Mouse (Mus musculus) kidney, adult 8-10 months (tissue): ENCODE results near the gene B230104I21Rik.
A peak's percentile ranks its signal among the peaks of the same experiment; 100 is the strongest.

Experiments
- DNase-seq, 2 experiments: peaks; one replicate each; pipeline ENCODE4 v3.0.0; 2022

The B230104I21Rik gene

GRCm38 (mm10) chr4:154352246-154352645 lies 16.3 kb downstream of the B230104I21Rik start:
- DNase-seq: no peak

- no peak for DNase-seq
These were observed 19.5 kb downstream of the B230104I21Rik start for GRCm38 (mm10) chr4:154355408-154355807.

- no peak for DNase-seq
These were observed 22.4 kb downstream of the B230104I21Rik start for GRCm38 (mm10) chr4:154358370-154358769.

- no peak for DNase-seq
These were observed 22.9 kb downstream of the B230104I21Rik start for GRCm38 (mm10) chr4:154358816-154359215.

GRCm38 (mm10) chr4:154359762-154360300 lies 23.9 kb downstream of the B230104I21Rik start:
- no peak for DNase-seq

- no peak for DNase-seq
These were observed 24.5 kb downstream of the B230104I21Rik start for GRCm38 (mm10) chr4:154360441-154360840.

GRCm38 (mm10) chr4:154360850-154361249 lies 24.9 kb downstream of the B230104I21Rik start:
- DNase-seq: no peak

- DNase-seq: no peak
These were observed 28.8 kb downstream of the B230104I21Rik start for GRCm38 (mm10) chr4:154364752-154365151.

GRCm38 (mm10) chr4:154366836-154367235 lies 30.9 kb downstream of the B230104I21Rik start:
- DNase-seq: no peak

- DNase-seq: no peak
These were observed 33.2 kb downstream of the B230104I21Rik start for GRCm38 (mm10) chr4:154369089-154369488.

- DNase-seq: no peak
These were observed 34.9 kb downstream of the B230104I21Rik start for GRCm38 (mm10) chr4:154370841-154371240.

- DNase-seq: no peak
These were observed 35.8 kb downstream of the B230104I21Rik start for GRCm38 (mm10) chr4:154371542-154372247.

- DNase-seq: no peak
These were observed 40.2 kb downstream of the B230104I21Rik start for GRCm38 (mm10) chr4:154375939-154376625.

GRCm38 (mm10) chr4:154378876-154379275 lies 42.9 kb downstream of the B230104I21Rik start:
- DNase-seq: no peak

- no peak for DNase-seq
These were observed 49.3 kb downstream of the B230104I21Rik start for GRCm38 (mm10) chr4:154385208-154385607.

GRCm38 (mm10) chr4:154385918-154386317 lies 50.0 kb downstream of the B230104I21Rik start:
- no peak for DNase-seq

- no peak for DNase-seq
These were observed 50.9 kb downstream of the B230104I21Rik start for GRCm38 (mm10) chr4:154386810-154387209.

- DNase-seq: no peak
These were observed 53.7 kb downstream of the B230104I21Rik start for GRCm38 (mm10) chr4:154389641-154390040.

GRCm38 (mm10) chr4:154390333-154391080 lies 54.6 kb downstream of the B230104I21Rik start:
- peak in 1 of 2 experiments; percentile 11 for DNase-seq

- no peak for DNase-seq
These were observed 56.7 kb downstream of the B230104I21Rik start for GRCm38 (mm10) chr4:154392641-154393040.

- peak in 1 of 2 experiments; percentile 21 for DNase-seq
These were observed 57.5 kb downstream of the B230104I21Rik start for GRCm38 (mm10) chr4:154393196-154394122.

GRCm38 (mm10) chr4:154394123-154394722 lies 58.3 kb downstream of the B230104I21Rik start:
- no peak for DNase-seq
